Mouse (Mus musculus) E14TG2a.4 (cell line): Measurements from ENCODE around the gene Vgll4.

Experiments used
- CTCF ChIP-seq: conservative IDR thresholded peaks from 2 replicates; pipeline ENCODE4 v1.5.1; 2014; ENCODE audit warnings: low read length
- NANOG ChIP-seq: IDR thresholded peaks from 2 replicates; pipeline ENCODE4 v1.6.1; 2014; ENCODE audit warnings: borderline replicate concordance, low read length, mixed read lengths
- POU5F1 ChIP-seq: IDR thresholded peaks from 2 replicates; pipeline ENCODE4 v1.6.1; 2014; ENCODE audit warnings: low read length, borderline replicate concordance

DNA sequence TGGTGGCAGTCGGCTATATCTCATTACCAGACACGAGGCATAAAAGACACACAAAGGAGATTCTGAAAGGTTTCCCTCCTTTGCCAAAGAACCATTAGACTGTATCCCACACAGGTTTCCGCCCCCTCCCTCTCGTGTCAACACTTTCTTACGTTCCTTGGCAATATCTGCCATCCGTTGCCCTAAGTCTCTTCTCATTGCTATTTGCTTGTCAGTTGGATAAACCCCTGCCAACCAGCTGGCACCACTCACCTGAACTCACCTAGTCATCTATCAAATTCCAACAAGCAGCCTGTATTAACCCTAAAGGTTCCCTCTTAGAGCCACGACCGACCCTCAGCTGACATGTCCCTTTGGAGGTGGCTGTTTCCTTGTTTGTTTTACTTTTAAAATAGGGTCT, 4.4 kb downstream of the Vgll4 start:
- TF ChIP-seq CTCF (no peak), NANOG (no peak), POU5F1 (no peak)
